Mouse (Mus musculus): Measurements from ENCODE around the gene Hcrtr2. TPM values are rescaled to one million over a fixed set of nuclear protein-coding genes. Genes with fewer than 3 reads are reported as not detected.

Hcrtr2 gene
- polyA plus RNA-seq (2012; ENCODE audit: low replicate concordance) = not detected in 2 replicates

DNA sequence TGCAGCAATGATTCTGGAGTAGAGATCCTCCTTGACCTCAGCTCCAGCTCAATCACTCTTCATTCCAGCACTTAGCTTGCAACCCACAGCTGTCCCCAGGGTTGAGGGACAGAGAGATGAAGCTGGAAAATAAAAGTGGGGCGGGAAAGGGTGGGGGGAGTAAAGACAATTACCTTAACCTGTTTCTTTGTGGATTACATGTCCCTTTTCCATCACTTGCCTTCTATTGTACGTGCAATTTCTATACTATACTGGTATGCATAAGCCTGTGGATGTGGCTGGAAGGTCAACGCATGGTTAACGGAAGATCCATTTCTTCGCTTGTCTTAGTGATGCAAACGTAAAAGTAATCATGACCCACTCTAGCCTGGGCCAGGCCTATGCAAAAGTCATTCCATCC, at the start of gene Hcrtr2:
Gene Hcrtr2, minus strand, starts transcription at position 101 of the 400 bp plus-strand sequence.

DNA sequence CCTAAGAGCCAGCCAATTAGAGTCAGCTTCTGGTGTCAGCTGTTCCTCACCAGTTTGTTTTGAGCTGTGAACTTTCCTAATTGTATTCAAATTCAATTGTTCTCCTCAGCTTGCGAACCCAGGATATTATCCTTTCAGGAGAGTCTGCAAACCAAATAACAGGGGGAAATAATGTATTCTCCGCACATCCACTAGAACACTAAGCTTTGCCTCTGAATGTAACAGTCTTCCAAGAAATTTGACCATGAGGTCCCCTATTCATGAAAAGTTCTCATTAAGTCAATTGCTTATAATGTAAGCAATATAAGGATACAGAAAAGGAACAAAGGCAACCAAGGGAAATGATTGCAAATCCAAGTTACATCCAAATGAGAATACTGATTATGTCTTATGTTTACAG, 110.1 kb downstream of the Hcrtr2 start, which contains the start of gene Gfral:
Gene Gfral, minus strand, starts transcription at position 101 of the 400 bp plus-strand sequence.

Other genes with a start within 250 kb of the Hcrtr2 start
- gene Gfral, start 110.2 kb downstream of the Hcrtr2 start, polyA plus RNA-seq (2012; ENCODE audit: low replicate concordance) = not detected in 2 replicates
- not detected in 2 replicates for gene Fam83b, start 243.3 kb upstream of the Hcrtr2 start, polyA plus RNA-seq (2012; ENCODE audit: low replicate concordance)